Mouse (Mus musculus): ENCODE results near the gene Nlgn2. TPM values are rescaled to one million over a fixed set of nuclear protein-coding genes. Genes with fewer than 3 reads are reported as not detected.

Nlgn2 gene
- polyA plus RNA-seq, 1 experiment from 2014 or later: 0.75 TPM

Small RNA genes within 50 kb of the gene (microRNA-seq; reads per million reads assigned to microRNA genes)
- not detected for gene Mir6924

Other genes starting within 250 kb of the Nlgn2 start
- 21.7 and 30.8 TPM in 2 replicates for gene Atp1b2, start 231.8 kb downstream of the Nlgn2 start, polyA plus RNA-seq (2015; fragmentation: Nextera tagmentation; extraction: Ambion mirVana)
- 33.4 and 34.8 TPM in 2 replicates for gene Shbg, start 219.9 kb downstream of the Nlgn2 start, polyA plus RNA-seq (2015; fragmentation: Nextera tagmentation; extraction: Ambion mirVana)
- gene Sat2, start 215.8 kb downstream of the Nlgn2 start, polyA plus RNA-seq (2015; fragmentation: Nextera tagmentation; extraction: Ambion mirVana): 11.6 and 12.3 TPM in 2 replicates
- 7.9 and 8.2 TPM in 2 replicates for gene Fxr2, start 204.8 kb downstream of the Nlgn2 start, polyA plus RNA-seq (2015; fragmentation: Nextera tagmentation; extraction: Ambion mirVana)
- gene Sox15, start 182.5 kb downstream of the Nlgn2 start, polyA plus RNA-seq (2015; fragmentation: Nextera tagmentation; extraction: Ambion mirVana): not detected in 2 replicates
- gene Mpdu1, start 175.1 kb downstream of the Nlgn2 start, polyA plus RNA-seq (2015; fragmentation: Nextera tagmentation; extraction: Ambion mirVana): 36.9 and 39.2 TPM in 2 replicates
- gene Cd68, start 171.6 kb downstream of the Nlgn2 start, polyA plus RNA-seq (2015; fragmentation: Nextera tagmentation; extraction: Ambion mirVana): 17.3 and 17.4 TPM in 2 replicates
- gene Eif4a1, start 165.4 kb downstream of the Nlgn2 start, polyA plus RNA-seq (2015; fragmentation: Nextera tagmentation; extraction: Ambion mirVana): 351 and 453 TPM in 2 replicates
- gene Senp3, start 155.7 kb downstream of the Nlgn2 start, polyA plus RNA-seq (2015; fragmentation: Nextera tagmentation; extraction: Ambion mirVana): 37.3 and 38.6 TPM in 2 replicates
- gene Tnfsf13, start 152.0 kb downstream of the Nlgn2 start, polyA plus RNA-seq (2015; fragmentation: Nextera tagmentation; extraction: Ambion mirVana): 0.10 TPM in 1 of 2 replicates, not detected in the other
- gene Tnfsf12, start 141.9 kb downstream of the Nlgn2 start, polyA plus RNA-seq (2015; fragmentation: Nextera tagmentation; extraction: Ambion mirVana): 2.1 and 2.6 TPM in 2 replicates
- gene Tnfsfm13, start 141.7 kb downstream of the Nlgn2 start, polyA plus RNA-seq (2015; fragmentation: Nextera tagmentation; extraction: Ambion mirVana): 1.1 and 1.4 TPM in 2 replicates
- gene Polr2a, start 79.1 kb downstream of the Nlgn2 start, polyA plus RNA-seq (2015; fragmentation: Nextera tagmentation; extraction: Ambion mirVana): 9.6 and 10.8 TPM in 2 replicates
- gene Slc35g3, start 75.8 kb downstream of the Nlgn2 start, polyA plus RNA-seq (2015; fragmentation: Nextera tagmentation; extraction: Ambion mirVana): not detected in 2 replicates
- 0.38 and 0.43 TPM in 2 replicates for gene Zbtb4, start 71.9 kb downstream of the Nlgn2 start, polyA plus RNA-seq (2015; fragmentation: Nextera tagmentation; extraction: Ambion mirVana)
- gene Chrnb1, start 41.8 kb downstream of the Nlgn2 start, polyA plus RNA-seq (2015; fragmentation: Nextera tagmentation; extraction: Ambion mirVana): 0.43 and 0.59 TPM in 2 replicates
- 0.07 and 0.20 TPM in 2 replicates for gene Fgf11, start 35.9 kb downstream of the Nlgn2 start, polyA plus RNA-seq (2015; fragmentation: Nextera tagmentation; extraction: Ambion mirVana)
- 0.46 and 0.50 TPM in 2 replicates for gene Tmem102, start 32.2 kb downstream of the Nlgn2 start, polyA plus RNA-seq (2015; fragmentation: Nextera tagmentation; extraction: Ambion mirVana)
- gene Gm39566, start 22.5 kb downstream of the Nlgn2 start, polyA plus RNA-seq (2015; fragmentation: Nextera tagmentation; extraction: Ambion mirVana): not detected in 2 replicates
- not detected in 2 replicates for gene Spem2, start 19.3 kb downstream of the Nlgn2 start, polyA plus RNA-seq (2015; fragmentation: Nextera tagmentation; extraction: Ambion mirVana)
- gene Spem1, start 15.6 kb downstream of the Nlgn2 start, polyA plus RNA-seq (2015; fragmentation: Nextera tagmentation; extraction: Ambion mirVana): not detected in 2 replicates
- gene Tmem256, start 730 bp upstream of the Nlgn2 start, polyA plus RNA-seq (2015; fragmentation: Nextera tagmentation; extraction: Ambion mirVana): 321 and 345 TPM in 2 replicates
- 28.0 and 29.9 TPM in 2 replicates for gene Plscr3, start 8.6 kb upstream of the Nlgn2 start, polyA plus RNA-seq (2015; fragmentation: Nextera tagmentation; extraction: Ambion mirVana)
- gene Tnk1, start 20.9 kb upstream of the Nlgn2 start, polyA plus RNA-seq (2015; fragmentation: Nextera tagmentation; extraction: Ambion mirVana): 0.76 and 1.5 TPM in 2 replicates
- gene Tmem95, start 40.2 kb upstream of the Nlgn2 start, polyA plus RNA-seq (2015; fragmentation: Nextera tagmentation; extraction: Ambion mirVana): not detected in 2 replicates
- 0.89 and 1.3 TPM in 2 replicates for gene Kctd11, start 43.6 kb upstream of the Nlgn2 start, polyA plus RNA-seq (2015; fragmentation: Nextera tagmentation; extraction: Ambion mirVana)
- 4.4 and 4.9 TPM in 2 replicates for gene Acap1, start 57.8 kb upstream of the Nlgn2 start, polyA plus RNA-seq (2015; fragmentation: Nextera tagmentation; extraction: Ambion mirVana)
- gene 2810408A11Rik, start 63.2 kb upstream of the Nlgn2 start, polyA plus RNA-seq (2015; fragmentation: Nextera tagmentation; extraction: Ambion mirVana): 0.89 and 1.0 TPM in 2 replicates
- 2.3 and 2.8 TPM in 2 replicates for gene Neurl4, start 63.3 kb upstream of the Nlgn2 start, polyA plus RNA-seq (2015; fragmentation: Nextera tagmentation; extraction: Ambion mirVana)
- gene Gps2, start 76.1 kb upstream of the Nlgn2 start, polyA plus RNA-seq (2015; fragmentation: Nextera tagmentation; extraction: Ambion mirVana): 107 and 116 TPM in 2 replicates
- 1,847 and 1,941 TPM in 2 replicates for gene Eif5a, start 84.2 kb upstream of the Nlgn2 start, polyA plus RNA-seq (2015; fragmentation: Nextera tagmentation; extraction: Ambion mirVana)
- 0.28 and 0.30 TPM in 2 replicates for gene Ybx2, start 98.0 kb upstream of the Nlgn2 start, polyA plus RNA-seq (2015; fragmentation: Nextera tagmentation; extraction: Ambion mirVana)
- 14.2 TPM in 2 replicates for gene Slc2a4, start 110.4 kb upstream of the Nlgn2 start, polyA plus RNA-seq (2015; fragmentation: Nextera tagmentation; extraction: Ambion mirVana)
- 2.4 and 4.2 TPM in 2 replicates for gene Cldn7, start 127.0 kb upstream of the Nlgn2 start, polyA plus RNA-seq (2015; fragmentation: Nextera tagmentation; extraction: Ambion mirVana)
- gene Ctdnep1, start 143.4 kb upstream of the Nlgn2 start, polyA plus RNA-seq (2015; fragmentation: Nextera tagmentation; extraction: Ambion mirVana): 8.7 and 10.1 TPM in 2 replicates
- 84.9 and 86.9 TPM in 2 replicates for gene Elp5, start 144.7 kb upstream of the Nlgn2 start, polyA plus RNA-seq (2015; fragmentation: Nextera tagmentation; extraction: Ambion mirVana)
- 259 and 294 TPM in 2 replicates for gene Gabarap, start 153.4 kb upstream of the Nlgn2 start, polyA plus RNA-seq (2015; fragmentation: Nextera tagmentation; extraction: Ambion mirVana)
- gene Phf23, start 158.0 kb upstream of the Nlgn2 start, polyA plus RNA-seq (2015; fragmentation: Nextera tagmentation; extraction: Ambion mirVana): 29.8 and 32.7 TPM in 2 replicates
- gene Dvl2, start 162.8 kb upstream of the Nlgn2 start, polyA plus RNA-seq (2015; fragmentation: Nextera tagmentation; extraction: Ambion mirVana): 6.4 and 7.4 TPM in 2 replicates
- 83.7 and 87.2 TPM in 2 replicates for gene Acadvl, start 177.6 kb upstream of the Nlgn2 start, polyA plus RNA-seq (2015; fragmentation: Nextera tagmentation; extraction: Ambion mirVana)
- 1.1 and 1.2 TPM in 2 replicates for gene Dlg4, start 179.2 kb upstream of the Nlgn2 start, polyA plus RNA-seq (2015; fragmentation: Nextera tagmentation; extraction: Ambion mirVana)
- 1.4 and 1.8 TPM in 2 replicates for gene Asgr1, start 216.3 kb upstream of the Nlgn2 start, polyA plus RNA-seq (2015; fragmentation: Nextera tagmentation; extraction: Ambion mirVana)